Mouse (Mus musculus): Measurements from ENCODE around the gene Mttp. TPM values are rescaled to one million over a fixed set of nuclear protein-coding genes. Genes with fewer than 3 reads are reported as not detected.

Mttp gene
- polyA plus RNA-seq, 1 experiment, result 1.2 TPM

DNA sequence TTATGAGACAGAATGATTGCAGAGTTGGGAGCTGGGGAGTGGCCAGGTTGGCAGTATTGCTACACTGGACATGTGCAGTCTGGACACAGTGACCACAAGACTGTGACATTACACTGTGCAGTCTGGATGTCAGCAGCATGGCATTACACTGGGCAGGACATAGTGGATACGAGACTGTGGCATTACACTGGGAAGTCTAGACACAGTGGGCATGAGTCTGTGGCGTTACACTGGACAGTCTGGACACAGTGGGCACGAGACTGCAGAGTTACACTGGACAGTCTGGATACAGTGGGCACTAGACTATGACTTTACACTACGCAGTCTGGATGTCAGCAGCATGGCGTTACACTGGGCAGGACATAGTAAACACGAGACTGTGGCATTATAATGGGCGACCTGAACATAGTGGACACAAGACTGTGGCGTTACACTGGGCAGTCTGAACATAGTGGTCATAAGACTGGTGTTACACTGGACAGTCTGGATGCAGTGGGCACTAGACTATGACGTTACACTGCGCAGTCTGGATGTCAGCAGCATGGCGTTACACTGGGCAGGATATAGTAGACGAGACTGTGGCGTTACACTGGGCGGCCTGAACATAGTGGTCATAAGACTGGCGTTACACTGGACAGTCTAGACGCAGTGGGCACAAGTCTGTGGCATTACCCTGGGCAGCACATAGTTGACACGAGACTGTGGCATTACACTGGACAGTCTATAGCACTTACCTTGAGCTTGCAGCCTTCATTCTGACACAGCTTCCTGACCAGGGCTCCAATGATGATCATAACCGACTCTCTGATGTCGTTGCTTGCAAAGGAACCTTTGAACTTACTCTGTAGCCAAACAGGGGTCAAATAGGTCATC lies 33.6 kb downstream of the Mttp start:
- Histone ChIP-seq H3K36me3 (ENCODE audit: control insufficient read depth, insufficient read depth) (no peaks in the 10 kb centered on the region), H3K4me3 (ENCODE audit: insufficient read depth, poor library complexity, severe bottlenecking) (no peak overlapping the region), H3ac (ENCODE audit: control insufficient read depth, insufficient read length, low read depth) (no peak overlapping the region), H3K79me2 (ENCODE audit: control insufficient read depth, insufficient read depth) (no peaks in the 10 kb centered on the region), H3K79me3 (ENCODE audit: low read depth) (no peaks in the 10 kb centered on the region), H3K27me3 (ENCODE audit: control insufficient read depth, insufficient read depth, insufficient read length) (no peaks in the 10 kb centered on the region)
- TF ChIP-seq CEBPB (IDR thresholded peaks at IDR 0.05; ENCODE audit: low read depth) (no peak), MYOG (IDR thresholded peaks at IDR 0.05; ENCODE audit: control insufficient read depth, extremely low read depth, insufficient read length) (no peak), MYOD1 (IDR thresholded peaks at IDR 0.05; ENCODE audit: control insufficient read depth, insufficient read length, low read depth) (no peak), MAX (IDR thresholded peaks at IDR 0.05) (no peak), FOSL1 (IDR thresholded peaks at IDR 0.05; ENCODE audit: insufficient read depth, low read length, poor library complexity, severe bottlenecking) (no peak), USF1 (IDR thresholded peaks at IDR 0.05; ENCODE audit: low read depth) (no peak), CTCF (IDR thresholded peaks at IDR 0.05; ENCODE audit: control insufficient read depth, insufficient read depth, insufficient read length) (no peak)

DNA sequence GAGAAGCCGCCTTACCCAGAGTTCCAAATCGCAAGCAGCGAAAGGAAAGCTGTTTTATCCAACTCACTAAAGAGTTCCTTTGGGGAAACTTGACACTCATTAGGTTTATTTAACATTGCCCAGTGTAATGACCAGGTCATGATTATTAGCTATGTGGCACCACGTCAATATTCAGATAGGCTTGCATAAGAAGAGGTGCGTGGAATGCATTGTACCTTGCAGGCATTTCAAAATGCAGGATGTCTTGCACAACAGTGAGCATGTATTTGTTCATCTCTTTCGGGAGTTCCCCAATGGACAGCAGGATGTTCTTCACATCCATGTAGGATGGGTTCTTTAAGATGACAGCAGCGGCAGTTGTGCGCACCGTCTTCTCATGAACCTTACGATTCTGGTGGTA lies 37.9 kb downstream of the Mttp start:
- Histone ChIP-seq H3K27me3 (ENCODE audit: control insufficient read depth, insufficient read depth, insufficient read length) (no peaks in the 10 kb centered on the region), H3K4me3 (ENCODE audit: insufficient read depth, poor library complexity, severe bottlenecking) (no peak overlapping the region), H3K79me2 (ENCODE audit: control insufficient read depth, insufficient read depth) (no peaks in the 10 kb centered on the region), H3K36me3 (ENCODE audit: control insufficient read depth, insufficient read depth) (no peaks in the 10 kb centered on the region), H3K79me3 (ENCODE audit: low read depth) (no peaks in the 10 kb centered on the region), H3ac (ENCODE audit: control insufficient read depth, insufficient read length, low read depth) (no peak overlapping the region)
- TF ChIP-seq FOSL1 (IDR thresholded peaks at IDR 0.05; ENCODE audit: insufficient read depth, low read length, poor library complexity, severe bottlenecking) (no peak), USF1 (IDR thresholded peaks at IDR 0.05; ENCODE audit: low read depth) (no peak)

DNA sequence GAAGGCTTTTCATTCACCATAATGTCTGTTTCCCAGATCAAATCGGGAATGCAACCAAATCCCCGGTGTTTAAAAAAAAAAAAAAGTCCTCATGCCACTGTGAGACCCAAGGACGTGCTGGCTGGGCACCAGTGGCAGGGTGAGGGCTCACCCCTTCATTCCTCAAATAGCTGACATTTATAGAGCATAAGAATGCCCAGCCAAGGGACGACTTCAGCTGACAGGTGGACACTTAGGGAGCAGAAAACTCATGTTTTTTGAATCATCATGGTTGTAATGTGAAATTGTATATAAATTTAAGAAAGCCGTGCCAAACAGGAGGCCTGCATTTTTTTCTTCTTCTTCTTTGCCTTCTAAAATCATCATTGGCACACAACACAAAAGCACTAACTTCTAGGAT lies 39.7 kb downstream of the Mttp start:
- no peak for TF ChIP-seq MAX (IDR thresholded peaks at IDR 0.05)
- TF ChIP-seq USF1 (IDR thresholded peaks at IDR 0.05; ENCODE audit: low read depth), result no peak
- TF ChIP-seq FOSL1 (IDR thresholded peaks at IDR 0.05; ENCODE audit: insufficient read depth, low read length, poor library complexity, severe bottlenecking), result no peak
- no peak for TF ChIP-seq MYOG (IDR thresholded peaks at IDR 0.05; ENCODE audit: control insufficient read depth, extremely low read depth, insufficient read length)
- peak; percentile 61 for TF ChIP-seq MYOD1 (IDR thresholded peaks at IDR 0.05; ENCODE audit: control insufficient read depth, insufficient read length, low read depth)
- TF ChIP-seq CEBPB (IDR thresholded peaks at IDR 0.05; ENCODE audit: low read depth), result no peak
- TF ChIP-seq CTCF (IDR thresholded peaks at IDR 0.05; ENCODE audit: control insufficient read depth, insufficient read depth, insufficient read length), result no peak
- H3K27me3 ChIP-seq (ENCODE audit: control insufficient read depth, insufficient read depth, insufficient read length), result no peaks in the 10 kb centered on the region
- no peaks in the 10 kb centered on the region for H3K79me2 ChIP-seq (ENCODE audit: control insufficient read depth, insufficient read depth)
- H3K79me3 ChIP-seq (ENCODE audit: low read depth), result no peaks in the 10 kb centered on the region
- H3ac ChIP-seq (ENCODE audit: control insufficient read depth, insufficient read length, low read depth), result no peak overlapping the region
- H3K4me3 ChIP-seq (ENCODE audit: insufficient read depth, poor library complexity, severe bottlenecking), result no peak overlapping the region
- no peaks in the 10 kb centered on the region for H3K36me3 ChIP-seq (ENCODE audit: control insufficient read depth, insufficient read depth)

DNA sequence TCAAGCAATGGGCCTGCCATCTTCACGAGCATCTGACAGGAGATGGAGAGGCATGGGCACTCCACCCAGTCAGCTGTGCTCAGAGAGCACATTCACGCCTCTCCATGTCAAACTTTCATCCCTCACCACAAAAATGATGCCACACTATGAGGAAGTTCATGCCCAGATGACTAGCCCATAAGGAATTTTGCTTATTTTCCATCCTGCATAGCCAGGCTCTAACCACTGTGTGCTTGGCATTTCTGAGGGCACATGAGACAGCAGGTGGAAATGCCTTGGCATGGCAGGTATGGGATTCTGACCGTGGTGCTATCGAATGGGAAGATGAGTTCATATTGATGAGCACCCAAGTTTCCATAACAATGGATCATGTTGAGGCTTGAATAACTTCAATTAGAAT lies 41.1 kb downstream of the Mttp start:
- H3ac ChIP-seq (ENCODE audit: control insufficient read depth, insufficient read length, low read depth), result no peak overlapping the region
- H3K4me3 ChIP-seq (ENCODE audit: insufficient read depth, poor library complexity, severe bottlenecking), result no peak overlapping the region
- peak; percentile 94 for TF ChIP-seq MYOD1 (IDR thresholded peaks at IDR 0.05; ENCODE audit: control insufficient read depth, insufficient read length, low read depth)
- TF ChIP-seq CTCF (IDR thresholded peaks at IDR 0.05; ENCODE audit: control insufficient read depth, insufficient read depth, insufficient read length), result no peak
- peak; percentile 36 for TF ChIP-seq FOSL1 (IDR thresholded peaks at IDR 0.05; ENCODE audit: insufficient read depth, low read length, poor library complexity, severe bottlenecking)
- TF ChIP-seq MAX (IDR thresholded peaks at IDR 0.05), result peak; percentile 85
- no peaks in the 10 kb centered on the region for H3K79me3 ChIP-seq (ENCODE audit: low read depth)
- H3K79me2 ChIP-seq (ENCODE audit: control insufficient read depth, insufficient read depth), result no peaks in the 10 kb centered on the region
- H3K27me3 ChIP-seq (ENCODE audit: control insufficient read depth, insufficient read depth, insufficient read length), result no peaks in the 10 kb centered on the region
- H3K36me3 ChIP-seq (ENCODE audit: control insufficient read depth, insufficient read depth), result no peaks in the 10 kb centered on the region

DNA sequence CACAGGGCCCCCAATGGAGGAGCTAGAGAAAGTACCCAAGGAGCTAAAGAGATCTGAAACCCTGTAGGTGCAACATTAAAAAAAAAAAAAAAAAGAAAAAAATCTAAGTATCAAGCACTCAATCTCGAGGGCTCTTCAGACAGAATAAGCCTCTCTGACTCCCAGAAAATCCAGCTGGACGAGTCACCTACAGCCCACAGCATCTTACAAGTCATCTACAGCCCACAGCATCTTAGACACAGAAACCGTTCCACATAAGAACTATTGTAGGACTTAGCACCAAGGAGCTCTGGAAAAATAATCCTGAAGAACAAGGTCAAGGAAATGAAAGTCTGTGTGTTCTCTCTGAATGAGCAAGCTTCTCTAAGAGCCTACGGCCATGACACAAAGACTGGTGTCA lies 42.8 kb downstream of the Mttp start:
- Histone ChIP-seq H3K79me2 (ENCODE audit: control insufficient read depth, insufficient read depth) (no peaks in the 10 kb centered on the region), H3K36me3 (ENCODE audit: control insufficient read depth, insufficient read depth) (no peaks in the 10 kb centered on the region), H3K27me3 (ENCODE audit: control insufficient read depth, insufficient read depth, insufficient read length) (no peaks in the 10 kb centered on the region), H3K4me3 (ENCODE audit: insufficient read depth, poor library complexity, severe bottlenecking) (no peak overlapping the region), H3ac (ENCODE audit: control insufficient read depth, insufficient read length, low read depth) (no peak overlapping the region), H3K79me3 (ENCODE audit: low read depth) (no peaks in the 10 kb centered on the region)
- TF ChIP-seq MAX (IDR thresholded peaks at IDR 0.05) (no peak), CEBPB (IDR thresholded peaks at IDR 0.05; ENCODE audit: low read depth) (no peak), MYOG (IDR thresholded peaks at IDR 0.05; ENCODE audit: control insufficient read depth, extremely low read depth, insufficient read length) (no peak), CTCF (IDR thresholded peaks at IDR 0.05; ENCODE audit: control insufficient read depth, insufficient read depth, insufficient read length) (no peak)

DNA sequence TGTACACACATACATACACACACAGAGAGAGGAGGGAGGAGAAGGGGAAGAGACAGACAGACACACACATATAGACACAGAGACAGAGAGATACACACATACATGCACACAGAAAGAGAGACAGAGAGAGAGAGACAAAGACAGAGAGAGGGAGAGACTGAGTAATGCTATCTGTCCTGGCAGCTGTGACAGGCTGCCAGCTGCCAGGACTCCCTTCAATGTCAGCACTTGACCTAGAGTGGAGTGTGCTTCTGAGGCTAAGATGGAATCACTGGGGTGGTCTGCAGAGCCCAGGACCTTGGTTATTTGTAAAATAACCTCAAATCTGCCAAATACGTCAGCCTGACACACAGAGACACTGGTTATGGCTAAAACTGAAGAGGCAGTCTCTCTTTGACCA lies 47.0 kb downstream of the Mttp start:
- Histone ChIP-seq H3K79me2 (ENCODE audit: control insufficient read depth, insufficient read depth) (no peaks in the 10 kb centered on the region), H3ac (ENCODE audit: control insufficient read depth, insufficient read length, low read depth) (no peak overlapping the region), H3K4me3 (ENCODE audit: insufficient read depth, poor library complexity, severe bottlenecking) (no peak overlapping the region), H3K36me3 (ENCODE audit: control insufficient read depth, insufficient read depth) (no peaks in the 10 kb centered on the region), H3K27me3 (ENCODE audit: control insufficient read depth, insufficient read depth, insufficient read length) (no peaks in the 10 kb centered on the region), H3K79me3 (ENCODE audit: low read depth) (no peaks in the 10 kb centered on the region)
- TF ChIP-seq CTCF (IDR thresholded peaks at IDR 0.05; ENCODE audit: control insufficient read depth, insufficient read depth, insufficient read length) (no peak), CEBPB (IDR thresholded peaks at IDR 0.05; ENCODE audit: low read depth) (no peak), USF1 (IDR thresholded peaks at IDR 0.05; ENCODE audit: low read depth) (no peak), MYOD1 (IDR thresholded peaks at IDR 0.05; ENCODE audit: control insufficient read depth, insufficient read length, low read depth) (no peak), FOSL1 (IDR thresholded peaks at IDR 0.05; ENCODE audit: insufficient read depth, low read length, poor library complexity, severe bottlenecking) (no peak), MAX (IDR thresholded peaks at IDR 0.05) (no peak), MYOG (IDR thresholded peaks at IDR 0.05; ENCODE audit: control insufficient read depth, extremely low read depth, insufficient read length) (no peak)
